Mouse (Mus musculus) spleen, adult 2 months (tissue): ENCODE measurements around the gene Fam19a2. TPM values are rescaled to one million over a fixed set of nuclear protein-coding genes. Genes with fewer than 3 reads are reported as not detected.

Experiments used
- DNase-seq, 2 experiments: peaks; one replicate each; pipeline versions ENCODE4 v3.0.0 to v3.0.0-alpha.2; 2012 to 2021; ENCODE audit warnings: low spot score in 2 of 2, low read depth in 1 of 2
- H3K27ac ChIP-seq: fragments of 200-500 bp; 2 replicates; pipeline ENCODE4 v1.5.1; 2012; ENCODE audit warnings: low read length, inconsistent platforms; ENCODE audit not compliant: insufficient read depth
- H3K27me3 ChIP-seq: fragments of 200-500 bp; 2 replicates; pipeline ENCODE4 v1.6.1; 2012; ENCODE audit warnings: mild to moderate bottlenecking, moderate library complexity, low read length, inconsistent platforms; ENCODE audit not compliant: control insufficient read depth, insufficient read depth
- H3K36me3 ChIP-seq: fragments of 200-500 bp; 2 replicates; pipeline ENCODE4 v1.6.1; 2012; ENCODE audit warnings: mild to moderate bottlenecking, low read length, inconsistent platforms; ENCODE audit not compliant: control insufficient read depth, insufficient read depth
- H3K4me1 ChIP-seq: fragments of 200-500 bp; 2 replicates; pipeline ENCODE4 v1.6.1; 2011; ENCODE audit warnings: inconsistent platforms; ENCODE audit not compliant: control insufficient read depth, insufficient read depth, insufficient read length
- H3K4me3 ChIP-seq: fragments of 200-500 bp; 2 replicates; pipeline ENCODE4 v1.5.1; 2011; ENCODE audit warnings: mild to moderate bottlenecking, inconsistent platforms; ENCODE audit not compliant: insufficient read depth, insufficient read length; ENCODE audit errors: extremely low read depth
- CTCF ChIP-seq: fragments of 200-500 bp; IDR thresholded peaks from 2 replicates; pipeline ENCODE4 v1.5.1; 2011; ENCODE audit warnings: mild to moderate bottlenecking, inconsistent platforms; ENCODE audit not compliant: insufficient read depth, insufficient read length, insufficient replicate concordance; ENCODE audit errors: extremely low read depth
- POLR2A ChIP-seq: fragments of 200-500 bp; IDR thresholded peaks from 2 replicates; pipeline ENCODE4 v1.6.1; 2011; ENCODE audit warnings: low read depth, low read length, inconsistent platforms
- WGBS: fragments of 180-500 bp; shearing (Covaris S2); methylation state at CpG from one replicate; pipeline ENCODE4 v1.1.7; 2018; 5-methylcytosine and 5-hydroxymethylcytosine counted together
- polyA plus RNA-seq: library from polyadenylated mRNA; depleted of rRNA; stranded (reverse); fragments of >200 nt; gene quantifications from 2 replicates; pipeline ENCODE4 v1.2.3, GENCODE M21; 2012

The Fam19a2 gene
- polyA plus RNA-seq, 1 experiment: not detected

DNA sequence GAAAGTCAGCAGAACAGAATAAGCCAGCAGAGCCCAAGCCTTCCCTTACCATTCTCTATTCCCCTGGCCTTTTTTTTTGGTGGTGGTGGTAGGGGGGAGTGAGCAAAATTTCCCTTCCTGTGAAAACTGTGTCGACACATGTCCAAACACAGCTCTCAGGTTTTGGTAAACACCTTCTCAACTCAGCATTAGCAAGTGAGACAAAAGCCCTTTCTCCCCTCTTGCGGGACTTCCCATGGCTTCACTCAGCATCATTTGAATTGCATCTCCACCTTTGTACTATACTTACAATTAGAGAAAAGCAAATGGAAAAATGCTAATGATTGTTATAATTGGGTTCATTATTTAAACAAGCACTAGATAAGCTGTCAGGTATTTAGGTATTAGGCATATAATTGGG is 119.5 kb downstream of the Fam19a2 start:
- Histone ChIP-seq H3K27me3 (no peaks in the 10 kb centered on the region), H3K27ac (no peak overlapping the region), H3K4me3 (no peak overlapping the region), H3K36me3 (no peaks in the 10 kb centered on the region), H3K4me1 (no peaks in the 10 kb centered on the region)
- no peak for DNase-seq
- TF ChIP-seq POLR2A: no peak
- TF ChIP-seq CTCF: no peak
- 67% methylated on average over 2 of the region's 2 CpGs for WGBS

DNA sequence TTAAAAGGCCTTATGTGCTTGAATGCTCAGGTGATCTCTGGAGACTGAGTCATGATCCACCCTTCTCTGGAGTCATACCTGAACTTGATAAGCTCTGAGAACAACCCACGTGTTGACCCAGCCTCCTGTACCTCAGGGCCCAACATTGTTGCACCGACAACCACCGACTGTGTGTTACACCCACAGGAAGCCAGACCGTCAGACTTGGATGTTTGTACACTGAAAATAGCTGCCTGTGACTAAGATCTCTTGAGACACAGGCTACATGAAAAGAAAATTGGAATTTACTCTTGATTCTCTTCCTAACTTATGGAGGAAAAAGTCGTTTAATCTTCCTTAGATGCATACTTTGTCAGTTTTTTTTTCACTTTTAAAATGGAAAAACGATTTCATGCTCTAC is 121.8 kb downstream of the Fam19a2 start:
- H3K4me3 ChIP-seq: no peak overlapping the region

DNA sequence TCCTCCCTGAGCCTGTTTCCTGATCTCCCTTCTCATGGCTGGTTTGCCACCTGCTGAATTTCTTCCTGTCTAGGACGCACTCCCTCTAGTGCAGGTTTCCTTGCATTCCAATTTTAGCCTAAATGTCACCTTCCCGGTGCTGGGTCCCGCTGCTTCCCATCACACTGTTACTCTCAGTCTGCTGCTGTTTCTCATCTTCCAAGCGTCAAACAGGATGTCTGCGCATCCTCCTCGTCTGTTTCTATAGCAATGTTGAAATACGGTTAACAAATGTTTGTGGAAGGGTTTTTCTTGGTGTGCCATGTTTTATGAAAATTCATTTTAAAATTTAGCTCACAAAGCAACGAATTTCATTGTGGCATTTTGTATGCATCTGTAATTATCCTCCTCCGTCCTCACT is 131.6 kb downstream of the Fam19a2 start:
- Histone ChIP-seq H3K4me3 (no peak overlapping the region), H3K27ac (no peak overlapping the region), H3K27me3 (no peaks in the 10 kb centered on the region), H3K36me3 (no peaks in the 10 kb centered on the region), H3K4me1 (no peaks in the 10 kb centered on the region)
- DNase-seq: no peak
- 67% methylated on average over 9 of the region's 9 CpGs for WGBS
- TF ChIP-seq CTCF: no peak
- no peak for TF ChIP-seq POLR2A

More for the DNA sequence above, 121.8 kb downstream of the Fam19a2 start:
- no peak for DNase-seq
- Histone ChIP-seq H3K27me3 (no peaks in the 10 kb centered on the region), H3K4me1 (no peaks in the 10 kb centered on the region), H3K36me3 (no peaks in the 10 kb centered on the region), H3K27ac (no peak overlapping the region)
- 63% methylated on average over 6 of the region's 6 CpGs for WGBS
- TF ChIP-seq POLR2A (no peak), CTCF (no peak)

DNA sequence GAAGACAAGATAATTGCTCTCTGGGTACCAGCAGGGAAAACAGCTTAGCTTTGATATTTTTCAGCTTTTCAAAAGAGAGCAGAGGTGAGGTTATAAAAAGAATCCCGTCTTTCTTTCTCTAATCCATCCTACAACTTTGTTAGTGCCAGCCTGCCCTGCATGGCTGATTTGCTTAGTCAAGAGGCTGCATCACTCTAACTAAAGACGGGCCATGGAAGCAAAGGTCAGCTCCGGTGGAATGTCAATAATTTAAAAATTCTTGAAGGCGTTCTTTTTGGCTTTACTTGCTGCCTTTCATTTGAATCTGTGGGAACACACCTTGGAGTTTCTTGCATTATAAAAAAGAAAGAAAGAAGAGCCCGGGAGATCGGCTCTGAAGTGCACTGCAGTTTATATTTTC is 134.3 kb downstream of the Fam19a2 start:
- H3K27ac ChIP-seq: no peak overlapping the region
- no peaks in the 10 kb centered on the region for H3K27me3 ChIP-seq
- 80% methylated on average over 6 of the region's 6 CpGs for WGBS
- no peak for DNase-seq
- no peak overlapping the region for H3K4me3 ChIP-seq
- no peaks in the 10 kb centered on the region for H3K4me1 ChIP-seq
- no peak for TF ChIP-seq POLR2A
- no peak for TF ChIP-seq CTCF
- no peaks in the 10 kb centered on the region for H3K36me3 ChIP-seq

DNA sequence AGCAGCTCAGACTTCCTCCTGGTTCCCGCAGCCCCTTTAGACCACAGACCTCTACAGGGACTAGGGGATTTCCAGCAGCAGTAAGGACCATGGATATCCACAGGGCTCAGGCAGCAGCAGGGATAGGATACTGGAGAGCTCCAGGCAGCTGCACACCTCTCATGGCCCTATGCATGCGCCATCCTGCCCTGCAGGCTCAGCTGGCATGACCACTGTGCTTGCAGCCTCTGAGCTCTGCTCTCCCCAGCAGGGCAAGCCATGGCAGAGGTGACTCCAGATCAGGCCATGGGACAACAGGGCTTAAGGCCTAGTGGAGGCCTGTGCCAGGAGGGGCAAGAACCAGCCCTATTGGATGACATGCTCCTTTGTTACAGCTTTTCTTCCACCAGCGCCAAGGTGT is 137.4 kb downstream of the Fam19a2 start:
- no peak overlapping the region for H3K4me3 ChIP-seq
- 76% methylated on average over 3 of the region's 3 CpGs for WGBS

DNA sequence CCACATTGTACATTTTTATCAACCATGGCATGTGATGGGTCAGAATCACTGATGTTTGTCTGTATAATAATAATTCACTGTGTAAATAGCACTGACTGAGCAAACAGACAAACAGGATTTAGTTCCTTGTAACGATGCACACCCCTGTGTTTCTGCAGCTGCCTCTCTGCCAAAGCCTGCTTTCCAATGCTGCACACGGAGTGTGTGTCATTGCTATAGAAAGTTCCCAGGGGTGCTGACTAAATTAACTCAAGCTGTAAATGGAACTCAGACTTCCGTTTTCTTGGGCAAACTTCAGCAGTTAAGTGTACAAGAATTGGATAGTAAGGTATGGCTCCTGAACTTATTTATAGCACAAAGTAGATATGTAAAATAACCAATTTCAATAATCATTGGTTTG is 138.7 kb downstream of the Fam19a2 start:
- 78% methylated on average over 3 of the region's 3 CpGs for WGBS

More for the DNA sequence above, 137.4 kb downstream of the Fam19a2 start:
- Histone ChIP-seq H3K27ac (no peak overlapping the region), H3K27me3 (no peaks in the 10 kb centered on the region), H3K36me3 (no peaks in the 10 kb centered on the region), H3K4me1 (no peaks in the 10 kb centered on the region)
- no peak for TF ChIP-seq POLR2A
- no peak for TF ChIP-seq CTCF
- DNase-seq: no peak

DNA sequence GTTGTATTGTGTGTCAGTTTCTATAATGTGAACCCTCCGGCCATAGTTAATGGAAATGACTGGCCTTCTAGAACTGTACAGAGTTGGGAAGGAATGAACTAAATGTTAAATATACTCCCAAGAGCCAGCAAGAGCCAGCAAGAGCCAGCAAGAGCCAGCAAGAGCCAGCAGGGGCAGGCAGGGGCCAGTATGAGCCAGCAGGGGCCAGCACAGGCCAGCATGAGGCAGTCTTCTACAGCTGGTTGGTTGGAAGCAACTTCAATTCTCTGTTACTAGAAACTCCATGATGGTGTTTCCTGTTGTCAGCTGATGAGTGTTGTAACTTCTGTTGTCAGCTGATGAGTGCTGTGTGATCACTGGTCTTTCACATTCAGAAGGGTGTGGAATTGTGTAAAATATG is 151.2 kb downstream of the Fam19a2 start:
- Histone ChIP-seq H3K4me1 (no peaks in the 10 kb centered on the region), H3K27ac (no peak overlapping the region), H3K27me3 (no peaks in the 10 kb centered on the region), H3K36me3 (no peaks in the 10 kb centered on the region), H3K4me3 (no peak overlapping the region)
- WGBS: 92% methylated on average over 1 of the region's 1 CpGs
- no peak for DNase-seq
- TF ChIP-seq CTCF: no peak
- TF ChIP-seq POLR2A: no peak

More for the DNA sequence above, 138.7 kb downstream of the Fam19a2 start:
- no peak overlapping the region for H3K27ac ChIP-seq
- no peak for DNase-seq
- H3K27me3 ChIP-seq: no peaks in the 10 kb centered on the region
- H3K4me1 ChIP-seq: no peaks in the 10 kb centered on the region
- H3K4me3 ChIP-seq: no peak overlapping the region
- no peaks in the 10 kb centered on the region for H3K36me3 ChIP-seq
- TF ChIP-seq CTCF: no peak
